Mouse (Mus musculus): ENCODE results near the gene Gphb5.

GRCm38 (mm10) chr12:75394011-75394773 lies 22.4 kb downstream of the Gphb5 start:
- TF ChIP-seq POLR2A (IDR thresholded peaks at IDR 0.05; ENCODE audit: extremely low read depth, insufficient read depth, low read length), result no peak
- TF ChIP-seq CTCF (IDR thresholded peaks at IDR 0.05; ENCODE audit: extremely low read depth, insufficient read depth, low read length), result no peak
